Mouse (Mus musculus) liver, embryonic 12.5 days (tissue): ENCODE results near the gene Psmg4. TPM values are rescaled to one million over a fixed set of nuclear protein-coding genes. Genes with fewer than 3 reads are reported as not detected.

Experiments used
- ATAC-seq: fragments of 200-750 bp; cut with Nextera tagmentation; 2 replicates; pipeline ENCODE4 v1.8.0; 2017; ENCODE audit warnings: moderate number of reproducible peaks, mild to moderate bottlenecking, moderate library complexity
- H3K27ac ChIP-seq: fragments of 300-500 bp; sonication (generic); 2 replicates; pipeline ENCODE4 v1.5.1; 2016; ENCODE audit warnings: mild to moderate bottlenecking
- H3K27me3 ChIP-seq: fragments of 300-500 bp; sonication (generic); replicated peaks from 2 replicates; pipeline ENCODE4 v1.6.1; 2016; ENCODE audit warnings: mild to moderate bottlenecking, moderate library complexity
- H3K36me3 ChIP-seq: fragments of 300-500 bp; sonication (generic); 2 replicates; pipeline ENCODE4 v1.6.1; 2016; ENCODE audit warnings: mild to moderate bottlenecking, moderate library complexity
- H3K4me1 ChIP-seq: fragments of 300-500 bp; sonication (generic); 2 replicates; pipeline ENCODE4 v1.6.1; 2016
- H3K4me2 ChIP-seq: fragments of 300-500 bp; sonication (generic); 2 replicates; pipeline ENCODE4 v1.6.1; 2016; ENCODE audit warnings: mild to moderate bottlenecking, moderate library complexity
- H3K4me3 ChIP-seq: fragments of 300-500 bp; sonication (generic); 2 replicates; pipeline ENCODE4 v1.5.1; 2016; ENCODE audit warnings: mild to moderate bottlenecking, moderate library complexity
- H3K9ac ChIP-seq: fragments of 300-500 bp; sonication (generic); 2 replicates; pipeline ENCODE4 v1.6.1; 2016; ENCODE audit warnings: mild to moderate bottlenecking, moderate library complexity
- H3K9me3 ChIP-seq: fragments of 300-500 bp; sonication (generic); replicated peaks from 2 replicates; pipeline ENCODE4 v1.6.1; 2016; ENCODE audit warnings: mild to moderate bottlenecking, moderate library complexity
- WGBS: fragments of 180-500 bp; shearing (Covaris S2); methylation state at CpG from one replicate; pipeline ENCODE4 v1.1.7; 2016; ENCODE audit not compliant: insufficient replicate concordance; 5-methylcytosine and 5-hydroxymethylcytosine counted together
- polyA plus RNA-seq: library from polyadenylated mRNA; unstranded; fragments of >200 nt; fragmentation: Nextera tagmentation; extraction: Ambion mirVana; gene quantifications from 2 replicates; pipeline ENCODE4 v1.2.1, GENCODE M21; 2016

Gene Psmg4
- 55.2 and 60.4 TPM in 2 replicates for polyA plus RNA-seq

GRCm38 (mm10) chr13:34162491-34163303 is at the start of gene Psmg4:
Gene Psmg4, plus strand, starts transcription at chr13:34162964.
- ATAC-seq: peak; percentile 96
- H3K9ac ChIP-seq: peak within 1 kb of the TSS; percentile 82
- peaks cover 24% of the 10 kb centered on the region for H3K4me1 ChIP-seq
- H3K27ac ChIP-seq: peak within 1 kb of the TSS; percentile 87
- no peaks in the 10 kb centered on the region for H3K9me3 ChIP-seq
- H3K27me3 ChIP-seq: no peaks in the 10 kb centered on the region
- H3K36me3 ChIP-seq: peaks cover 11% of the 10 kb centered on the region
- peak within 1 kb of the TSS; percentile 88 for H3K4me3 ChIP-seq
- H3K4me2 ChIP-seq: peak within 1 kb of the TSS; percentile 75
- WGBS: 3% methylated on average over 44 of the region's 44 CpGs

GRCm38 (mm10) chr13:34113086-34113485 is 49.7 kb upstream of the Psmg4 start:
- Histone ChIP-seq H3K4me3 (no peak overlapping the region), H3K9me3 (no peaks in the 10 kb centered on the region), H3K27me3 (peaks cover 8% of the 10 kb centered on the region; the same call in 1 of the 2 replicates), H3K4me2 (no peak overlapping the region), H3K27ac (no peak overlapping the region), H3K36me3 (no peaks in the 10 kb centered on the region), H3K9ac (no peak overlapping the region), H3K4me1 (peaks cover 33% of the 10 kb centered on the region)
- 74% methylated on average over 3 of the region's 3 CpGs for WGBS
- no peak for ATAC-seq

DNA sequence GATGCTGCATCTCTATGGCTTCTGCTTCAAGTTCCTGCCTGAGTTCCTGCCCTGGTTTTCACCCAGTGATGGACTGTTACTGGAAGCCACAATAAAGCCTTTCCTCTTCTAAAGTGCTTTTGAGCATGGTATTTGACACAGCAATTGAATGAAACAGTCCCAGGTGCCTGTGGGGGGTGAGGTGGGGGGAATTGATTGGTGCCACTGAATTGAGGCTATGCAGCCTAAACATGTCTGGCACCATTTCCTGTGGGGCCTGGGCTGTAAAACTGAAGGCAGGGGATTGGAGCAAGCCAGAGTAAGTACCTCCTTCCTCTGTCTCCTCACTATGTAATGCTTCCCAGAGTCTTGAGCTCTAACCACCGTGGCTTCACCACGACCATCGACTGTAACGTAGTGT is 48.1 kb upstream of the Psmg4 start:
- peaks cover 46% of the 10 kb centered on the region for H3K4me1 ChIP-seq
- no peak overlapping the region for H3K4me3 ChIP-seq
- H3K4me2 ChIP-seq: no peak overlapping the region
- peaks cover 8% of the 10 kb centered on the region; the same call in 1 of the 2 replicates for H3K27me3 ChIP-seq
- no peak for ATAC-seq
- no peaks in the 10 kb centered on the region for H3K9me3 ChIP-seq
- no peaks in the 10 kb centered on the region for H3K36me3 ChIP-seq
- H3K9ac ChIP-seq: no peak overlapping the region
- WGBS: 57% methylated on average over 4 of the region's 4 CpGs
- H3K27ac ChIP-seq: no peak overlapping the region

GRCm38 (mm10) chr13:34116508-34116907 is 46.3 kb upstream of the Psmg4 start:
- Histone ChIP-seq H3K9ac (no peak overlapping the region), H3K4me1 (peaks cover 46% of the 10 kb centered on the region), H3K4me2 (no peak overlapping the region), H3K9me3 (no peaks in the 10 kb centered on the region), H3K36me3 (no peaks in the 10 kb centered on the region), H3K27me3 (no peaks in the 10 kb centered on the region), H3K4me3 (no peak overlapping the region), H3K27ac (no peak overlapping the region)
- 36% methylated on average over 6 of the region's 6 CpGs for WGBS
- ATAC-seq: peak; percentile 22; the same call in 1 of the 2 replicates

GRCm38 (mm10) chr13:34118816-34119215 is 43.9 kb upstream of the Psmg4 start:
- WGBS: 13% methylated on average over 4 of the region's 4 CpGs

GRCm38 (mm10) chr13:34119406-34119805 is 43.4 kb upstream of the Psmg4 start:
- no peak overlapping the region for H3K9ac ChIP-seq
- peaks cover 45% of the 10 kb centered on the region for H3K4me1 ChIP-seq
- no peaks in the 10 kb centered on the region for H3K9me3 ChIP-seq
- H3K36me3 ChIP-seq: no peaks in the 10 kb centered on the region
- no peak overlapping the region for H3K4me3 ChIP-seq
- H3K27me3 ChIP-seq: no peaks in the 10 kb centered on the region
- no peak for ATAC-seq
- WGBS: 23% methylated on average over 4 of the region's 4 CpGs
- no peak overlapping the region for H3K27ac ChIP-seq
- H3K4me2 ChIP-seq: no peak overlapping the region

More at GRCm38 (mm10) chr13:34118816-34119215, 43.9 kb upstream of the Psmg4 start:
- peak overlapping the region; percentile 29 for H3K4me2 ChIP-seq
- peaks cover 46% of the 10 kb centered on the region for H3K4me1 ChIP-seq
- H3K9ac ChIP-seq: no peak overlapping the region
- H3K4me3 ChIP-seq: no peak overlapping the region
- H3K27ac ChIP-seq: no peak overlapping the region
- H3K27me3 ChIP-seq: no peaks in the 10 kb centered on the region
- no peaks in the 10 kb centered on the region for H3K36me3 ChIP-seq
- no peaks in the 10 kb centered on the region for H3K9me3 ChIP-seq
- ATAC-seq: peak; percentile 82

GRCm38 (mm10) chr13:34120536-34120935 is 42.2 kb upstream of the Psmg4 start:
- Histone ChIP-seq H3K4me2 (no peak overlapping the region), H3K36me3 (no peaks in the 10 kb centered on the region), H3K4me3 (no peak overlapping the region), H3K9ac (no peak overlapping the region), H3K27ac (no peak overlapping the region), H3K4me1 (peaks cover 36% of the 10 kb centered on the region), H3K27me3 (peaks cover 8% of the 10 kb centered on the region; the same call in 1 of the 2 replicates), H3K9me3 (no peaks in the 10 kb centered on the region)
- 85% methylated on average over 2 of the region's 2 CpGs for WGBS
- no peak for ATAC-seq

- no peaks in the 10 kb centered on the region for H3K9me3 ChIP-seq
- no peak overlapping the region for H3K27ac ChIP-seq
- ATAC-seq: no peak
- H3K9ac ChIP-seq: no peak overlapping the region
- H3K4me1 ChIP-seq: peaks cover 16% of the 10 kb centered on the region
- no peak overlapping the region for H3K4me3 ChIP-seq
- H3K4me2 ChIP-seq: no peak overlapping the region
- WGBS: 74% methylated on average over 4 of the region's 4 CpGs
- H3K27me3 ChIP-seq: peaks cover 33% of the 10 kb centered on the region
- no peaks in the 10 kb centered on the region for H3K36me3 ChIP-seq
Measured at GRCm38 (mm10) chr13:34125711-34126110, 37.1 kb upstream of the Psmg4 start.

- H3K4me1 ChIP-seq: peaks cover 31% of the 10 kb centered on the region
- no peak overlapping the region for H3K4me3 ChIP-seq
- no peaks in the 10 kb centered on the region for H3K36me3 ChIP-seq
- H3K9me3 ChIP-seq: no peaks in the 10 kb centered on the region
- H3K27ac ChIP-seq: no peak overlapping the region
- H3K27me3 ChIP-seq: peaks cover 61% of the 10 kb centered on the region
- H3K9ac ChIP-seq: no peak overlapping the region
- no peak overlapping the region for H3K4me2 ChIP-seq
- WGBS: 60% methylated on average over 9 of the region's 9 CpGs
- no peak; the same call in 1 of the 2 replicates for ATAC-seq
Measured at GRCm38 (mm10) chr13:34128276-34129114, 34.3 kb upstream of the Psmg4 start.

GRCm38 (mm10) chr13:34129485-34130225 is 33.1 kb upstream of the Psmg4 start:
- H3K9ac ChIP-seq: peak overlapping the region; percentile 44; the same call in 1 of the 2 replicates
- no peak for ATAC-seq
- no peaks in the 10 kb centered on the region for H3K9me3 ChIP-seq
- H3K36me3 ChIP-seq: no peaks in the 10 kb centered on the region
- H3K4me2 ChIP-seq: peak overlapping the region; percentile 76
- peak overlapping the region; percentile 56 for H3K4me3 ChIP-seq
- peaks cover 72% of the 10 kb centered on the region for H3K27me3 ChIP-seq
- 2% methylated on average over 31 of the region's 31 CpGs for WGBS
- H3K4me1 ChIP-seq: peaks cover 31% of the 10 kb centered on the region
- no peak overlapping the region for H3K27ac ChIP-seq

DNA sequence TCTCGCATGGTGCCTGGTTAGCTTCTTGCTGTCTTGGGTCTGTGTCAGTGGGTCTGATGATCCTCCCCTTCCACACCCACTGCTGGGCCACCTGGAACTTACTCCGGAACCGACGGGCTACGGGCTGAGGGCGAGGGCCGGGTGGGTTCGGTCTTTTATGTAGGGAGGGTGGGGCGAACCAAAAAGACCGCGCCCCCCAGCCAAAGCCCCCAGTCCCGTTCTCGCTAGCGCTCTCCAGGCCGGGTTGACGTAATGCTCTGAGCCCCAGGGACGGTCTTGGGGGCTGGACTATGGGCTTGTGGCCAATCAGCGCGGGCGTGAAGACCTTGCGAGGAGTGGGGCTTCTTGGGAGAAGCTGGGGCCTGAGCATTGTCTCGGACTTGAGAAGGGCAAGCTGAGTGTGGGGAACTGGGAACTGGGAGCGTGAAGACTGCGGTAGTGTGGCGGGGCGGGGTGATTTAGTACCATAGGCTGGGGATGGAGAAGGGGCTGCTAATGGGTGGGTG is 32.5 kb upstream of the Psmg4 start, which contains the start of gene Tubb2b:
TSS of gene Tubb2b (minus strand) at position 241 of the 506 bp plus-strand sequence.
- H3K4me1 ChIP-seq: peaks cover 31% of the 10 kb centered on the region
- WGBS: under 1% methylated on average over 26 of the region's 26 CpGs
- peak; percentile 71 for ATAC-seq
- H3K4me2 ChIP-seq: peak within 1 kb of the TSS; percentile 76
- H3K9me3 ChIP-seq: no peaks in the 10 kb centered on the region
- H3K4me3 ChIP-seq: peak within 1 kb of the TSS; percentile 56
- peaks cover 74% of the 10 kb centered on the region for H3K27me3 ChIP-seq
- H3K9ac ChIP-seq: peak within 1 kb of the TSS; percentile 44
- H3K27ac ChIP-seq: no peak within 1 kb of the TSS
- H3K36me3 ChIP-seq: no peaks in the 10 kb centered on the region
